Mouse (Mus musculus): ENCODE results near the gene Hspg2. TPM values are rescaled to one million over a fixed set of nuclear protein-coding genes. Genes with fewer than 3 reads are reported as not detected.

Hspg2 gene
- polyA plus RNA-seq, 1 experiment, result 5.4 TPM

GRCm38 (mm10) chr4:137518746-137519145 lies 50.2 kb downstream of the Hspg2 start:
- WGBS, result 87% methylated on average over 14 of the region's 14 CpGs
- H3K4me3 ChIP-seq (replicated peaks; ENCODE audit: control insufficient read depth, low read depth, low read length), result no peak overlapping the region
- TF ChIP-seq CTCF (IDR thresholded peaks at IDR 0.05; ENCODE audit: control insufficient read depth, insufficient read depth, low read length) (no peak), POLR2A (IDR thresholded peaks at IDR 0.05; ENCODE audit: borderline replicate concordance, control insufficient read depth, low read depth, low read length) (no peak)
- H3K27ac ChIP-seq (ENCODE audit: control insufficient read depth, insufficient read depth, low read depth, low read length, poor library complexity), result no peak overlapping the region
- H3K4me1 ChIP-seq (ENCODE audit: control insufficient read depth, insufficient read depth, low read length), result no peaks in the 10 kb centered on the region

- Histone ChIP-seq H3K4me1 (ENCODE audit: control insufficient read depth, insufficient read depth, low read length) (no peaks in the 10 kb centered on the region), H3K27ac (ENCODE audit: control insufficient read depth, insufficient read depth, low read depth, low read length, poor library complexity) (no peak overlapping the region), H3K4me3 (replicated peaks; ENCODE audit: control insufficient read depth, low read depth, low read length) (no peak overlapping the region)
- 79% methylated on average over 5 of the region's 5 CpGs for WGBS
- no peak for TF ChIP-seq CTCF (IDR thresholded peaks at IDR 0.05; ENCODE audit: control insufficient read depth, insufficient read depth, low read length)
- no peak for TF ChIP-seq POLR2A (IDR thresholded peaks at IDR 0.05; ENCODE audit: borderline replicate concordance, control insufficient read depth, low read depth, low read length)
These were observed 51.8 kb downstream of the Hspg2 start for GRCm38 (mm10) chr4:137520346-137520745.

- Histone ChIP-seq H3K4me1 (ENCODE audit: control insufficient read depth, insufficient read depth, low read length) (no peaks in the 10 kb centered on the region), H3K4me3 (replicated peaks; ENCODE audit: control insufficient read depth, low read depth, low read length) (no peak overlapping the region), H3K27ac (ENCODE audit: control insufficient read depth, insufficient read depth, low read depth, low read length, poor library complexity) (no peak overlapping the region)
- WGBS, result 75% methylated on average over 11 of the region's 11 CpGs
- TF ChIP-seq POLR2A (IDR thresholded peaks at IDR 0.05; ENCODE audit: borderline replicate concordance, control insufficient read depth, low read depth, low read length) (no peak), CTCF (IDR thresholded peaks at IDR 0.05; ENCODE audit: control insufficient read depth, insufficient read depth, low read length) (no peak)
These were observed 53.4 kb downstream of the Hspg2 start for GRCm38 (mm10) chr4:137521966-137522365.

- TF ChIP-seq CTCF (IDR thresholded peaks at IDR 0.05; ENCODE audit: control insufficient read depth, insufficient read depth, low read length), result no peak
- TF ChIP-seq POLR2A (IDR thresholded peaks at IDR 0.05; ENCODE audit: borderline replicate concordance, control insufficient read depth, low read depth, low read length), result no peak
- H3K27ac ChIP-seq (ENCODE audit: control insufficient read depth, insufficient read depth, low read depth, low read length, poor library complexity), result no peak overlapping the region
- H3K4me1 ChIP-seq (ENCODE audit: control insufficient read depth, insufficient read depth, low read length), result no peaks in the 10 kb centered on the region
- H3K4me3 ChIP-seq (replicated peaks; ENCODE audit: control insufficient read depth, low read depth, low read length), result no peak overlapping the region
- WGBS, result 83% methylated on average over 1 of the region's 1 CpGs
These were observed 56.9 kb downstream of the Hspg2 start for GRCm38 (mm10) chr4:137525426-137525825.

GRCm38 (mm10) chr4:137527368-137527767 lies 58.8 kb downstream of the Hspg2 start:
- Histone ChIP-seq H3K4me1 (ENCODE audit: control insufficient read depth, insufficient read depth, low read length) (no peaks in the 10 kb centered on the region), H3K4me3 (replicated peaks; ENCODE audit: control insufficient read depth, low read depth, low read length) (no peak overlapping the region), H3K27ac (ENCODE audit: control insufficient read depth, insufficient read depth, low read depth, low read length, poor library complexity) (no peak overlapping the region)
- TF ChIP-seq POLR2A (IDR thresholded peaks at IDR 0.05; ENCODE audit: borderline replicate concordance, control insufficient read depth, low read depth, low read length) (no peak), CTCF (IDR thresholded peaks at IDR 0.05; ENCODE audit: control insufficient read depth, insufficient read depth, low read length) (no peak)
- 74% methylated on average over 4 of the region's 4 CpGs for WGBS

GRCm38 (mm10) chr4:137527872-137528271 lies 59.3 kb downstream of the Hspg2 start:
- Histone ChIP-seq H3K4me3 (replicated peaks; ENCODE audit: control insufficient read depth, low read depth, low read length) (no peak overlapping the region), H3K4me1 (ENCODE audit: control insufficient read depth, insufficient read depth, low read length) (no peaks in the 10 kb centered on the region), H3K27ac (ENCODE audit: control insufficient read depth, insufficient read depth, low read depth, low read length, poor library complexity) (no peak overlapping the region)
- no peak for TF ChIP-seq CTCF (IDR thresholded peaks at IDR 0.05; ENCODE audit: control insufficient read depth, insufficient read depth, low read length)
- no peak for TF ChIP-seq POLR2A (IDR thresholded peaks at IDR 0.05; ENCODE audit: borderline replicate concordance, control insufficient read depth, low read depth, low read length)
- WGBS, result 88% methylated on average over 6 of the region's 6 CpGs

- no peak overlapping the region for H3K27ac ChIP-seq (ENCODE audit: control insufficient read depth, insufficient read depth, low read depth, low read length, poor library complexity)
- no peak overlapping the region for H3K4me3 ChIP-seq (replicated peaks; ENCODE audit: control insufficient read depth, low read depth, low read length)
- WGBS, result 59% methylated on average over 14 of the region's 14 CpGs
- no peak for TF ChIP-seq POLR2A (IDR thresholded peaks at IDR 0.05; ENCODE audit: borderline replicate concordance, control insufficient read depth, low read depth, low read length)
- TF ChIP-seq CTCF (IDR thresholded peaks at IDR 0.05; ENCODE audit: control insufficient read depth, insufficient read depth, low read length), result no peak
- no peaks in the 10 kb centered on the region for H3K4me1 ChIP-seq (ENCODE audit: control insufficient read depth, insufficient read depth, low read length)
These were observed 71.8 kb downstream of the Hspg2 start for GRCm38 (mm10) chr4:137540356-137540755.

- no peak overlapping the region for H3K4me3 ChIP-seq (replicated peaks; ENCODE audit: control insufficient read depth, low read depth, low read length)
- TF ChIP-seq CTCF (IDR thresholded peaks at IDR 0.05; ENCODE audit: control insufficient read depth, insufficient read depth, low read length), result no peak
- no peak overlapping the region for H3K27ac ChIP-seq (ENCODE audit: control insufficient read depth, insufficient read depth, low read depth, low read length, poor library complexity)
- H3K4me1 ChIP-seq (ENCODE audit: control insufficient read depth, insufficient read depth, low read length), result no peaks in the 10 kb centered on the region
- WGBS, result 75% methylated on average over 10 of the region's 10 CpGs
These were observed 74.4 kb downstream of the Hspg2 start for GRCm38 (mm10) chr4:137542968-137543367.

- WGBS, result 83% methylated on average over 9 of the region's 9 CpGs
- H3K27ac ChIP-seq (ENCODE audit: control insufficient read depth, insufficient read depth, low read depth, low read length, poor library complexity), result no peak overlapping the region
- no peak for TF ChIP-seq CTCF (IDR thresholded peaks at IDR 0.05; ENCODE audit: control insufficient read depth, insufficient read depth, low read length)
- TF ChIP-seq POLR2A (IDR thresholded peaks at IDR 0.05; ENCODE audit: borderline replicate concordance, control insufficient read depth, low read depth, low read length), result no peak
- no peaks in the 10 kb centered on the region for H3K4me1 ChIP-seq (ENCODE audit: control insufficient read depth, insufficient read depth, low read length)
- H3K4me3 ChIP-seq (replicated peaks; ENCODE audit: control insufficient read depth, low read depth, low read length), result no peak overlapping the region
These were observed 77.0 kb downstream of the Hspg2 start for GRCm38 (mm10) chr4:137545568-137545967.
